Mouse (Mus musculus) MEL (cell line): ENCODE measurements around the gene Dennd1b. TPM values are rescaled to one million over a fixed set of nuclear protein-coding genes. Genes with fewer than 3 reads are reported as not detected.

ENCODE experiments used
- DNase-seq: peaks from one replicate; pipeline ENCODE4 v3.0.0; 2011; ENCODE audit warnings: low read depth, low spot score
- H3K27ac ChIP-seq: 2 replicates; pipeline ENCODE4 v1.5.1; 2012; ENCODE audit warnings: low read depth, mild to moderate bottlenecking, control low read depth, low read length, moderate library complexity; ENCODE audit not compliant: control insufficient read depth
- H3K27me3 ChIP-seq, 2 experiments: fragments of 150-350 bp in 1 of 2; sonication (generic) in 1 of 2; 2 replicates each; pipeline ENCODE4 v1.6.1; 2012; ENCODE audit warnings: low read length in 2 of 2, mild to moderate bottlenecking in 2 of 2, improper control_type of control experiment in 1 of 2, moderate library complexity in 1 of 2; ENCODE audit not compliant: insufficient read depth in 2 of 2, control insufficient read depth in 1 of 2
- H3K36me3 ChIP-seq, 2 experiments: 2 replicates each; pipeline ENCODE4 v1.6.1; 2012 to 2014; ENCODE audit warnings: low read length in 2 of 2, improper control_type of control experiment in 1 of 2, inconsistent platforms in 1 of 2, mild to moderate bottlenecking in 1 of 2; ENCODE audit not compliant: insufficient read depth in 2 of 2, control insufficient read depth in 1 of 2
- H3K4me1 ChIP-seq, 2 experiments: fragments of 150-350 bp in 1 of 2; sonication (generic) in 1 of 2; 2 replicates each; pipeline ENCODE4 v1.6.1; 2012; ENCODE audit warnings: low read length in 2 of 2, improper control_type of control experiment in 1 of 2, mild to moderate bottlenecking in 1 of 2; ENCODE audit not compliant: insufficient read depth in 2 of 2, control insufficient read depth in 1 of 2
- H3K4me3 ChIP-seq, 2 experiments: fragments of 150-350 bp in 1 of 2; sonication (generic) in 1 of 2; 2 replicates each; pipeline ENCODE4 v1.5.1; 2012; ENCODE audit warnings: low read depth in 2 of 2, low read length in 2 of 2, mild to moderate bottlenecking in 2 of 2, moderate library complexity in 2 of 2, control low read depth in 1 of 2, improper control_type of control experiment in 1 of 2; ENCODE audit not compliant: control insufficient read depth in 1 of 2, insufficient read depth in 1 of 2
- H3K79me2 ChIP-seq: 2 replicates; pipeline ENCODE4 v1.6.1; 2012; ENCODE audit warnings: mild to moderate bottlenecking, low read length, moderate library complexity; ENCODE audit not compliant: control insufficient read depth, poor library complexity, insufficient read depth
- H3K9ac ChIP-seq: 2 replicates; pipeline ENCODE4 v1.6.1; 2012; ENCODE audit warnings: low read depth, mild to moderate bottlenecking, control low read depth, low read length, moderate library complexity; ENCODE audit not compliant: control insufficient read depth, poor library complexity, severe bottlenecking
- H3K9me3 ChIP-seq: fragments of 150-350 bp; sonication (generic); replicated peaks from 2 replicates; pipeline ENCODE4 v1.6.1; 2012; ENCODE audit warnings: mild to moderate bottlenecking, low read length, improper control_type of control experiment, moderate library complexity; ENCODE audit not compliant: insufficient read depth
- CTCF ChIP-seq, 3 experiments: IDR thresholded peaks in 2 of 3; conservative IDR thresholded peaks in 1 of 3; 2 replicates each; pipeline ENCODE4 v1.5.1; 2011 to 2012; ENCODE audit warnings: low read length in 3 of 3, low read depth in 2 of 3, mild to moderate bottlenecking in 2 of 3, improper control_type of control experiment in 1 of 3, inconsistent platforms in 1 of 3, mixed read lengths in 1 of 3, moderate library complexity in 1 of 3; ENCODE audit not compliant: control insufficient read depth in 1 of 3, insufficient read depth in 1 of 3, poor library complexity in 1 of 3, severe bottlenecking in 1 of 3
- E2F4 ChIP-seq: IDR thresholded peaks from 2 replicates; pipeline ENCODE4 v1.6.1; 2011; ENCODE audit warnings: low read depth, low read length, improper control_type of control experiment, borderline replicate concordance
- ETS1 ChIP-seq: IDR thresholded peaks from 2 replicates; pipeline ENCODE4 v1.6.1; 2012; ENCODE audit warnings: low read depth, mild to moderate bottlenecking, inconsistent platforms, low read length, improper control_type of control experiment, moderate library complexity
- KAT2A ChIP-seq: conservative IDR thresholded peaks from 2 replicates; pipeline ENCODE4 v1.6.1; 2012; ENCODE audit warnings: low read depth, low read length, improper control_type of control experiment, inconsistent platforms
- MAFK ChIP-seq: IDR thresholded peaks from 2 replicates; pipeline ENCODE4 v1.6.1; 2011; ENCODE audit warnings: low read depth, mild to moderate bottlenecking, low read length, improper control_type of control experiment, borderline replicate concordance
- MAZ ChIP-seq: IDR thresholded peaks from 2 replicates; pipeline ENCODE4 v1.6.1; 2012; ENCODE audit warnings: low read depth, mild to moderate bottlenecking, inconsistent platforms, low read length, improper control_type of control experiment
- MXI1 ChIP-seq: IDR thresholded peaks from 2 replicates; pipeline ENCODE4 v1.6.1; 2011; ENCODE audit warnings: mild to moderate bottlenecking, low read depth, low read length, improper control_type of control experiment
- MYC ChIP-seq: IDR thresholded peaks from 2 replicates; pipeline ENCODE4 v1.6.1; 2011; ENCODE audit warnings: low read depth, mild to moderate bottlenecking, low read length, improper control_type of control experiment, moderate library complexity
- POLR2A ChIP-seq, 2 experiments: IDR thresholded peaks; 2 replicates each; pipeline ENCODE4 v1.6.1; 2011 to 2012; ENCODE audit warnings: low read length in 2 of 2, mild to moderate bottlenecking in 2 of 2, control low read depth in 1 of 2, improper control_type of control experiment in 1 of 2, low read depth in 1 of 2, moderate library complexity in 1 of 2; ENCODE audit not compliant: control insufficient read depth in 1 of 2, insufficient read depth in 1 of 2, poor library complexity in 1 of 2
- POLR2AphosphoS2 ChIP-seq: IDR thresholded peaks from 2 replicates; pipeline ENCODE4 v1.6.1; 2011; ENCODE audit warnings: low read length, improper control_type of control experiment
- RAD21 ChIP-seq: IDR thresholded peaks from 2 replicates; pipeline ENCODE4 v1.6.1; 2011; ENCODE audit warnings: mild to moderate bottlenecking, low read depth, low read length, improper control_type of control experiment
- SIN3A ChIP-seq: IDR thresholded peaks from 2 replicates; pipeline ENCODE4 v1.6.1; 2012; ENCODE audit warnings: low read length, improper control_type of control experiment, inconsistent platforms
- TAL1 ChIP-seq: IDR thresholded peaks from 2 replicates; pipeline ENCODE4 v1.6.1; 2012; ENCODE audit warnings: mild to moderate bottlenecking, inconsistent platforms, low read length, moderate library complexity, mixed read lengths
- USF1 ChIP-seq: IDR thresholded peaks from 2 replicates; pipeline ENCODE4 v1.6.1; 2014; ENCODE audit warnings: low read depth, mild to moderate bottlenecking, inconsistent platforms, low read length, improper control_type of control experiment, moderate library complexity
- ZC3H11A ChIP-seq: IDR thresholded peaks from 2 replicates; pipeline ENCODE4 v1.6.1; 2012; ENCODE audit warnings: low read depth, mild to moderate bottlenecking, inconsistent platforms, low read length, improper control_type of control experiment
- ZKSCAN1 ChIP-seq: IDR thresholded peaks from 2 replicates; pipeline ENCODE4 v1.6.1; 2012; ENCODE audit warnings: low read depth, mild to moderate bottlenecking, inconsistent platforms, low read length, improper control_type of control experiment, moderate library complexity
- polyA plus RNA-seq, 2 experiments: library from polyadenylated mRNA; stranded (reverse) in 1 of 2; unstranded in 1 of 2; fragments of >175 nt in 1 of 2; fragments of >200 nt in 1 of 2; gene quantifications; 2 replicates each; pipeline versions ENCODE4 v1.2.1 to v1.2.4; 2012; ENCODE audit warnings: low replicate concordance in 2 of 2, low read depth in 1 of 2; ENCODE audit not compliant: insufficient read length in 2 of 2, insufficient read depth in 1 of 2, missing spikeins in 1 of 2
- total RNA-seq: library from RNA; depleted of rRNA; stranded (reverse); fragments of 300-350 nt; gene quantifications from 2 replicates; pipeline ENCODE4 v1.2.3, GENCODE M21; 2012

The Dennd1b gene
- total and polyA plus RNA-seq, 3 experiments = 3.9 to 4.1 TPM; not detected in 1

GRCm38 (mm10) chr1:138929985-138930384 is 33.2 kb upstream of the Dennd1b start:
- TF ChIP-seq MAZ (no peak), ZKSCAN1 (no peak), MYC (no peak), MAFK (no peak), ZC3H11A (no peak)
- no peak for DNase-seq
- H3K9ac ChIP-seq = no peak overlapping the region

GRCm38 (mm10) chr1:138930856-138931255 is 32.4 kb upstream of the Dennd1b start:
- TF ChIP-seq MXI1 (no peak), ZC3H11A (no peak), TAL1 (no peak), MAFK (no peak), SIN3A (no peak), CTCF (IDR thresholded peaks at IDR 0.05 in 2 of 3, conservative IDR thresholded peaks at IDR 0.05 in 1 of 3; ENCODE audit: control insufficient read depth in 1 of 3, insufficient read depth in 1 of 3, low read depth in 2 of 3, low read length in 3 of 3, poor library complexity in 1 of 3, severe bottlenecking in 1 of 3) (no peak), E2F4 (no peak), RAD21 (no peak), KAT2A (no peak), POLR2AphosphoS2 (no peak), ETS1 (no peak), USF1 (no peak), POLR2A (IDR thresholded peaks at IDR 0.05; ENCODE audit: control insufficient read depth in 1 of 2, insufficient read depth in 1 of 2, low read depth in 1 of 2, low read length in 2 of 2, poor library complexity in 1 of 2) (no peak)

More at GRCm38 (mm10) chr1:138929985-138930384, 33.2 kb upstream of the Dennd1b start:
- H3K9me3 ChIP-seq = no peaks in the 10 kb centered on the region
- no peaks in the 10 kb centered on the region for H3K79me2 ChIP-seq
- H3K36me3 ChIP-seq = peaks cover 0 to 16% of the 10 kb centered on the region in 2 experiments; a peak in 2 of 4 replicates
- no peak overlapping the region for H3K4me3 ChIP-seq
- H3K27ac ChIP-seq = no peak overlapping the region
- no peaks in the 10 kb centered on the region for H3K27me3 ChIP-seq
- peaks cover 0 to 20% of the 10 kb centered on the region in 2 experiments; a peak in 3 of 4 replicates for H3K4me1 ChIP-seq

More at GRCm38 (mm10) chr1:138930856-138931255, 32.4 kb upstream of the Dennd1b start:
- peaks cover 0 to 20% of the 10 kb centered on the region in 2 experiments; a peak in 3 of 4 replicates for H3K4me1 ChIP-seq
- H3K27ac ChIP-seq = peak overlapping the region; percentile 58
- peak overlapping the region in 1 of 2 experiments; percentile 34; a peak in 1 of 4 replicates for H3K4me3 ChIP-seq
- peaks cover 0 to 16% of the 10 kb centered on the region in 2 experiments; a peak in 2 of 4 replicates for H3K36me3 ChIP-seq
- H3K9me3 ChIP-seq = no peaks in the 10 kb centered on the region
- H3K79me2 ChIP-seq = no peaks in the 10 kb centered on the region
- H3K27me3 ChIP-seq = no peaks in the 10 kb centered on the region; a peak in 1 of 4 replicates
- H3K9ac ChIP-seq = peak overlapping the region; percentile 46
- peak; percentile 66 for DNase-seq
